Mouse (Mus musculus): Measurements from ENCODE around the gene Vmn2r90.
"Not testable (repeated sequence)": the region's sequence is repeated elsewhere in the genome, so short reads cannot be mapped to it uniquely, and the experiment has no call there.

Vmn2r90 gene

GRCm38 (mm10) chr17:17703447-17703846 lies at the start of gene Vmn2r90:
TSS of gene Vmn2r90 (plus strand) at chr17:17703747.
- DNase-seq (ENCODE audit: low spot score in 2 of 2): no peak

DNA sequence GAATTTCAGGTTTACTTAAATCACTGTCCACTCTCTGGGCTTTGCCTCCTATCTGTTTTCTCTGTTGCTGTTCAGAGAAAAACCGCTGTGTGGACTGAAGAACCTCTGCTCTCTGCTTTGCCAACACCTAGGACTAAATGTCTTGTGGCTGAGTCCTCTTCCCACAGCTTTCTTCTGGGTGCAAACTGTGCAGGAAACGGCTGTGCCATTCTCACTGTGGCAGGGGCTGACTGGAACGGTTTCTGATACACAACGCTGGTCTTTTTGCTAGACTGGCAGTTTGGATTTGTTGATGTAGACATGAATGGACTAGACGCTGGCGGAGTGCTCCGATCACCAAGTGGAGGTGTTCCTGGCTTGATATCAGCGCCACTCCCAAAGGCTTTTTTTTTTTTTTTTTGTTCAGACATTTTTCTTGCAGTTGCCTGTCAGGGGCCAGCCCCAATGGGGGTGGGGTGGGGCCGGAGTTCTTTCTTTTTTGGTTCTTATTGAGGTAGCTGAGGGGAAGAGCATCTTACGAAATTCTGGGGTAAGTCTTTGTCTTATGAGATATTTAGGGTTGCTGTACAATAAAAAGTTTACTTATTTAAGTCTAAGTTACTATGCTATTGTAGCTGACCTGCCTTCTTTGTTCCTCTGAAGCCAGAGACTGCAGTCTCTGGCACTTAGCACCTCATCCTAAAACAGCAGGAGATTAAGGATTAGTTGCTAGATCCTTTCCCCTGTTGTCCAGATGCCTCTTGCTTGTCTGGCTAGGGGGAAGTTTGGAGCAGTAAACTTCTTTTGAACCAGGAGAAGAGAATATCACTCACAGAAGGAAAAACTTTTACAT lies 48.3 kb upstream of the Vmn2r90 start:
- no peak for DNase-seq (ENCODE audit: low spot score in 2 of 2)

DNA sequence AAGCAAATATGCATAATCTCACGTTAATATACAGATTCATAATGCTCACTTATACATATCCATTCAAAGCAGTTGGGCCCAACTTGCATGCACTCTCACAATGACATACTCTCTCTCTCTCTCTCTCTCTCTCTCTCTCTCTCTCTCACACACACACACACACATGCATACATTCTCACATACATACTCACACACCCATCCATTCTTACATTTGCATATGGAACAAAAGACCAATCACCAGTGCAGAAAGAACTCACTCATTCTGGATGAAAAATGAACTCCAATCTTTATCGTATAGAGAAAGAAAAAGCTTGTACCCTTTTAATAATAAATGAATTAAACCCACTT lies 47.7 kb upstream of the Vmn2r90 start:
- no peak for DNase-seq (ENCODE audit: low spot score in 2 of 2)

DNA sequence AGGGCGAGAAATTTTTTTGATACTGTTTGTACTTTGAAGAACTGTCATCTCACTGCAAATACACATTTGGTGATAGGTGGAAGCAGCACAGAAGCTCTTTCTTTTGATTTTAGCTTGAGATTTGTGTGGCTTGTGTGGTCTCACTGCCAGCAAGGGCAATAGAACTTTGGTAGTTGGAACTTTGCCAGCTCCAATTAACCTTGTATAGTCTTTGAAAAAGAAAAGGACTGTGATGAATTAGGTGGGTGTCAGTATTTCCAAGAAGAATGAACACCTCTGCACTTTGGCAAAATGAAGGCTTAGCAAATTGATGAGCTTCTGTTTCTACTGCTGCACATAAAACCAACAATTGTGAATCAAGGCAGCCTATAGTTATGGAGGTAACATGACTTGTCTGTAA lies 24.8 kb upstream of the Vmn2r90 start:
- DNase-seq (ENCODE audit: low spot score in 2 of 2): no peak

- no peak for DNase-seq (ENCODE audit: low spot score in 2 of 2)
These were observed 12.9 kb upstream of the Vmn2r90 start for GRCm38 (mm10) chr17:17690659-17691058.

DNA sequence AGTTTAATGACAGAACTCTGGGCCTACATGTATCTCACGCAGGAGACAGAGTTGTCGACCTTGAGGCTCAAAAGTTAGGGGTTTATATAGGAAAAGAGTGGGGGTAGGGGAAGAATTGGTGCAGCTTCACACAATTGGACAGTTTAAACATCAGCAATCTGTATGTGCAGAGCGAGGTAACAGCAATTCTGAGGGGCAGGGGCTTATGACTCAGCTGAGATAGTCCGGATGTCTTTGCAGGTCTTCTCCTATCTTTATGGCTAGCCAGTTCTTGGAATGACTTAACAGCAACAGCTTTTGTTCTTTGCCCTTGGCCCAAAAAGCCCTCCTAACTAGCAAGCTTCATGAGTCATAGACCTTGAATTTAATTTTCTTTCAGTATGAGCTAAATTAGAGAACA lies 28.8 kb downstream of the Vmn2r90 start:
- not testable (repeated sequence) for DNase-seq (ENCODE audit: low spot score in 2 of 2)

GRCm38 (mm10) chr17:17738635-17739034 lies 35.1 kb downstream of the Vmn2r90 start:
- DNase-seq (ENCODE audit: low spot score in 2 of 2): no peak

GRCm38 (mm10) chr17:17739300-17739699 lies 35.8 kb downstream of the Vmn2r90 start:
- not testable (repeated sequence) for DNase-seq (ENCODE audit: low spot score in 2 of 2)

- not testable (repeated sequence) for DNase-seq (ENCODE audit: low spot score in 2 of 2)
These were observed 36.4 kb downstream of the Vmn2r90 start for GRCm38 (mm10) chr17:17739936-17740335.

GRCm38 (mm10) chr17:17741516-17741915 lies 38.0 kb downstream of the Vmn2r90 start:
- DNase-seq (ENCODE audit: low spot score in 2 of 2): not testable (repeated sequence)

GRCm38 (mm10) chr17:17749371-17749770 lies 45.8 kb downstream of the Vmn2r90 start:
- peak; percentile 4 to 68 for DNase-seq (ENCODE audit: low spot score in 2 of 2)

DNA sequence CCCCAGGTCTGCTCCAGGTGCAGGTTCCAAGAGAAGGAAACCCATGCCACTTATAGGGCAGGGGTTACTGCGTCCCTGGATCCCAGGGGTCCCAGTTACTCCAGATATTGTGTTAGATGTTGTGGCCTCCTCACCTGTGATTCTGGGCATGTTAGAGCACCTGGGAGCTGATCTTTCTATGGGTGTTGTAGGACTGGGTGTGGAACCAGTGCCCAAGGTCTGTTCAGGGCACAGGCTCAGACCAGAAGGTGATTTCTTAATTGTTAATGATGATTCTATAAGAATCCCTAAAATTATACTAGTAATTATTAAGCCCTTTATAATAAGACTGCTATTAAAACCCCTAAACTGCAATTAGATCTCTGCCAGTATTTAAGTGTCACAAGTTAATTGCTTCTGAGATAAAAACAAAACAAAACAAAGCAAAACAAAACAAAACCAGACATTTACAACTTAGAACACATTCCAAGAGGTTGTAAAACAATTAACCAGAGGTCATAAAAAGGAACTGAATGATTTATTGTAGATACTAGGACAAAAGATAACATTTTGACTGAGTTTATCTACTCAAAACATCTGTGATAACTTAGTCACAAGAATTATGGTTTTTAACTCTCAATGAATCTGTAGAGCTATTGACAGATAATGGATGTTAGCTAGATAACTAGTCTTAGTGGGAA lies 59.2 kb downstream of the Vmn2r90 start:
- DNase-seq (ENCODE audit: low spot score in 2 of 2): no peak

- DNase-seq (ENCODE audit: low spot score in 2 of 2): no peak
These were observed 60.7 kb downstream of the Vmn2r90 start for GRCm38 (mm10) chr17:17764206-17764605.

DNA sequence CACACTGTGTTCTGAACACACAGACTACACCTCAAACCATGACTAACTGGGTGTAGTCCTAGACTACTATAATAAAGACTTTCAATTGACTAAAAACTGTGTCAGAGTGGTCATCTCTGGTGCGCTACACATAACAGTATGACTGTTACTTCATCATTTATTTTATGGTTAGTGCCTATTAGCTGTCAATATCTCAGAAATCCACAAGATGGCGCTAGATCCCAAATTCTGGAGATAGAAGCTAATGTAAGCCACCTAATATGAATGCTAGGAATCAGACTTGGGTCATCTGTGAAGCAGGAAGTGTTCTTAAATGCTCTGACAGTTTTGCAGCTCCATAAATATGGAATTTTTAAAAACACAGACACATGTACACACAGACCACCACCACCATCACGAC lies 62.9 kb downstream of the Vmn2r90 start:
- peak; percentile 2 to 32 for DNase-seq (ENCODE audit: low spot score in 2 of 2)

All from left cerebral cortex, adult 9 months (tissue).